Comparison of ENCODE assay signal across 8 mouse cellular contexts in genomic region chr4:129810798-129811604, GRCm38 (mm10). TPM values are rescaled to one million over a fixed set of nuclear protein-coding genes. Genes with fewer than 3 reads are reported as not detected.
DNase-seq lines count a peak whose midpoint lies in the region; ATAC-seq and TF ChIP-seq lines count a peak whose summit lies in the region.

TSS of gene Ptp4a2 (plus strand) at chr4:129811219.

- peak within 1 kb of the TSS; percentile 60 for H3K4me2 ChIP-seq in forebrain, embryonic 13.5 days
- peak within 1 kb of the TSS; percentile 86 for H3K4me2 ChIP-seq in lung, embryonic 15.5 days

- no peaks in the 10 kb centered on the region for H3K27me3 ChIP-seq in C2C12 (ENCODE audit: control insufficient read depth, insufficient read depth, insufficient read length)
- H3K27me3 ChIP-seq in forebrain, embryonic 13.5 days, result peaks cover 14% of the 10 kb centered on the region; the same call in 1 of the 2 replicates
- no peaks in the 10 kb centered on the region for H3K27me3 ChIP-seq in lung, embryonic 15.5 days

- peak within 1 kb of the TSS; percentile 33 for H3ac ChIP-seq in C2C12 (ENCODE audit: control insufficient read depth, insufficient read length, low read depth)

- peak; percentile 49 for DNase-seq in adrenal gland, adult 8-10 months
- DNase-seq in heart, postnatal 4 days, result peak; percentile 78
- no peak for DNase-seq in layer of hippocampus, adult 2 months (ENCODE audit: low spot score in 2 of 2)
- peak; percentile 61 for DNase-seq in urinary bladder, adult 2 months (ENCODE audit: low spot score)

- ATAC-seq in forebrain, embryonic 13.5 days, result no peak
- peak; percentile 84 for ATAC-seq in lung, embryonic 15.5 days (ENCODE audit: borderline replicate concordance, extremely low read depth, low FRiP score, low TSS enrichment)
- ATAC-seq in neutrophil, adult 5-6 weeks (ENCODE audit: extremely low read depth, insufficient number of reproducible peaks, low FRiP score, poor library complexity, severe bottlenecking), result peak; percentile 80

- no peaks in the 10 kb centered on the region for H3K9me3 ChIP-seq in forebrain, embryonic 13.5 days (replicated peaks)
- H3K9me3 ChIP-seq in lung, embryonic 15.5 days, result no peaks in the 10 kb centered on the region

- H3K79me3 ChIP-seq in C2C12 (ENCODE audit: low read depth), result no peaks in the 10 kb centered on the region

- H3K9ac ChIP-seq in forebrain, embryonic 13.5 days, result peak within 1 kb of the TSS; percentile 43
- peak within 1 kb of the TSS; percentile 49 for H3K9ac ChIP-seq in lung, embryonic 15.5 days

- H3K27ac ChIP-seq in forebrain, embryonic 13.5 days, result no peak within 1 kb of the TSS
- peak within 1 kb of the TSS; percentile 69 for H3K27ac ChIP-seq in layer of hippocampus, adult 2 months
- peak within 1 kb of the TSS; percentile 81 for H3K27ac ChIP-seq in lung, embryonic 15.5 days

- no peaks in the 10 kb centered on the region for H3K36me3 ChIP-seq in C2C12 (ENCODE audit: control insufficient read depth, insufficient read depth)
- H3K36me3 ChIP-seq in forebrain, embryonic 13.5 days (ENCODE audit: poor library complexity, severe bottlenecking), result no peaks in the 10 kb centered on the region
- H3K36me3 ChIP-seq in lung, embryonic 15.5 days, result no peaks in the 10 kb centered on the region

- no peak for TF ChIP-seq CTCF in C2C12 (IDR thresholded peaks at IDR 0.05; ENCODE audit: control insufficient read depth, insufficient read depth, insufficient read length)
- no peak for TF ChIP-seq CTCF in layer of hippocampus, adult 2 months (conservative IDR thresholded peaks at IDR 0.05)

- H3K79me2 ChIP-seq in C2C12 (ENCODE audit: control insufficient read depth, insufficient read depth), result no peaks in the 10 kb centered on the region

- peaks cover 10% of the 10 kb centered on the region for H3K4me1 ChIP-seq in forebrain, embryonic 13.5 days
- H3K4me1 ChIP-seq in lung, embryonic 15.5 days, result peaks cover 14% of the 10 kb centered on the region

- H3K4me3 ChIP-seq in C2C12 (ENCODE audit: insufficient read depth, poor library complexity, severe bottlenecking), result peak within 1 kb of the TSS; percentile 2
- H3K4me3 ChIP-seq in forebrain, embryonic 13.5 days, result peak within 1 kb of the TSS; percentile 33
- peak within 1 kb of the TSS; percentile 42 for H3K4me3 ChIP-seq in layer of hippocampus, adult 2 months
- H3K4me3 ChIP-seq in lung, embryonic 15.5 days, result peak within 1 kb of the TSS; percentile 48

- 21% methylated on average over 35 of the region's 35 CpGs for WGBS in forebrain, embryonic 13.5 days
- WGBS in lung, embryonic 15.5 days, result 9% methylated on average over 35 of the region's 35 CpGs

TF ChIP-seq in C2C12, 6 proteins besides CTCF, POLR2A, EP300 and RAD21:
- TF ChIP-seq MAX (IDR thresholded peaks at IDR 0.05) (peak; percentile 7), FOSL1 (IDR thresholded peaks at IDR 0.05; ENCODE audit: insufficient read depth, low read length, poor library complexity, severe bottlenecking) (no peak)

RNA-seq across cellular contexts. Expression of gene Ptp4a2, which starts in this region (rescaled TPM):
- 101 TPM for polyA plus RNA-seq in C2C12 (2012; fragmentation: generic; extraction: Trizol)
- total RNA-seq in adrenal gland, adult 8-10 months (2022), result 100 to 1,000 TPM; 321 to 460 (median 353) TPM
- 358 and 389 TPM in 2 replicates for polyA plus RNA-seq in forebrain, embryonic 13.5 days (2015; fragmentation: Nextera tagmentation; extraction: Ambion mirVana)
- 100 to 1,000 TPM; 293 to 301 TPM for total RNA-seq in heart, postnatal 4 days (2021)
- 100 to 1,000 TPM; 134 to 137 TPM for total RNA-seq in layer of hippocampus, adult 2 months (2021)
- polyA plus RNA-seq in lung, embryonic 15.5 days (2015; fragmentation: Nextera tagmentation; extraction: Ambion mirVana), result 353 and 378 TPM in 2 replicates
- 328 and 348 TPM in 2 replicates for total RNA-seq in neutrophil, adult 5-6 weeks (2017)
- polyA plus RNA-seq in urinary bladder, adult 2 months (2012; rRNA removed), result 121 and 139 TPM in 2 replicates

Comparison
In these comparisons a context has a peak if more than half of its experiments do, and no peak if none do; other contexts are left out.
1. DNase-seq: peak in adrenal gland, adult 8-10 months (single experiment), heart, postnatal 4 days (single experiment) and urinary bladder, adult 2 months (single experiment); none in layer of hippocampus, adult 2 months (0 of 2).
2. Peak in every context shown above with its lines, with median percentiles within 50 percentile points of each other: H3K4me3 ChIP-seq.